Mouse (Mus musculus): ENCODE measurements around the gene Nxpe2. TPM values are rescaled to one million over a fixed set of nuclear protein-coding genes. Genes with fewer than 3 reads are reported as not detected.

Nxpe2 gene
- 0.21 and 0.36 TPM in 2 replicates for polyA plus RNA-seq (2021; fragmentation: Nextera tagmentation)
- long read RNA-seq, experiment 1, partial matches to known transcripts: 0 of 2 reads
- long read RNA-seq, experiment 1, other reads (novel, unspliced or antisense): 2 of 2 reads
- long read RNA-seq, experiment 2: 0 reads

GRCm38 (mm10) chr9:48353148-48353698 lies at the start of gene Nxpe2:
Gene Nxpe2 (minus strand): TSS chr9:48353454.

Other genes with a start within 250 kb of the Nxpe2 start
- 3.8 and 5.3 TPM in 2 replicates for gene Nxpe4, start 191.4 kb downstream of the Nxpe2 start, polyA plus RNA-seq (2021; fragmentation: Nextera tagmentation)
- 200 and 216 TPM in 2 replicates for gene Rexo2, start 127.2 kb upstream of the Nxpe2 start, polyA plus RNA-seq (2021; fragmentation: Nextera tagmentation)
- 40.3 and 48.5 TPM in 2 replicates for gene Rbm7, start 141.8 kb upstream of the Nxpe2 start, polyA plus RNA-seq (2021; fragmentation: Nextera tagmentation)
- gene Gm5617, start 142.0 kb upstream of the Nxpe2 start, polyA plus RNA-seq (2021; fragmentation: Nextera tagmentation): 52.0 and 55.5 TPM in 2 replicates